Mouse (Mus musculus): ENCODE data around the gene Ccm2l. TPM values are rescaled to one million over a fixed set of nuclear protein-coding genes. Genes with fewer than 3 reads are reported as not detected.

The Ccm2l gene
- polyA plus RNA-seq, 1 experiment from 2014 or later, result 2.3 TPM

- no peak overlapping the region for H3K4me3 ChIP-seq (ENCODE audit: low read depth, low read length)
- no peak for ATAC-seq (ENCODE audit: insufficient number of reproducible peaks, insufficient read depth, low FRiP score, low read depth)
- H3K27ac ChIP-seq (ENCODE audit: low read length), result no peak overlapping the region
- WGBS, result 70% methylated on average over 4 of the region's 4 CpGs
- no peaks in the 10 kb centered on the region for H3K4me1 ChIP-seq (ENCODE audit: control insufficient read depth, insufficient read depth, low read length)
- H3K9me3 ChIP-seq (ENCODE audit: control insufficient read depth, low read depth, low read length), result no peaks in the 10 kb centered on the region
- H3K9ac ChIP-seq (replicated peaks; ENCODE audit: low read depth, low read length), result no peak overlapping the region
- no peaks in the 10 kb centered on the region for H3K27me3 ChIP-seq (ENCODE audit: control insufficient read depth, insufficient read depth, low read length)
- H3K4me2 ChIP-seq (replicated peaks; ENCODE audit: low read depth, low read length), result no peak overlapping the region
- H3K36me3 ChIP-seq (ENCODE audit: control insufficient read depth, insufficient read depth, low read length), result no peaks in the 10 kb centered on the region
Measured at GRCm38 (mm10) chr2:153115679-153116081, 49.9 kb downstream of the Ccm2l start.

- H3K9me3 ChIP-seq (ENCODE audit: control insufficient read depth, low read depth, low read length), result no peaks in the 10 kb centered on the region
- H3K4me2 ChIP-seq (replicated peaks; ENCODE audit: low read depth, low read length), result no peak overlapping the region
- no peak overlapping the region for H3K9ac ChIP-seq (replicated peaks; ENCODE audit: low read depth, low read length)
- no peak for ATAC-seq (ENCODE audit: insufficient number of reproducible peaks, insufficient read depth, low FRiP score, low read depth)
- WGBS, result 77% methylated on average over 7 of the region's 7 CpGs
- H3K4me3 ChIP-seq (ENCODE audit: low read depth, low read length), result no peak overlapping the region
- H3K36me3 ChIP-seq (ENCODE audit: control insufficient read depth, insufficient read depth, low read length), result no peaks in the 10 kb centered on the region
- H3K27me3 ChIP-seq (ENCODE audit: control insufficient read depth, insufficient read depth, low read length), result no peaks in the 10 kb centered on the region
- no peak overlapping the region for H3K27ac ChIP-seq (ENCODE audit: low read length)
- H3K4me1 ChIP-seq (ENCODE audit: control insufficient read depth, insufficient read depth, low read length), result no peaks in the 10 kb centered on the region
Measured at GRCm38 (mm10) chr2:153117051-153117486, 51.3 kb downstream of the Ccm2l start.

GRCm38 (mm10) chr2:153119488-153119887, 53.7 kb downstream of the Ccm2l start:
- ATAC-seq (ENCODE audit: insufficient number of reproducible peaks, insufficient read depth, low FRiP score, low read depth), result no peak
- Histone ChIP-seq H3K4me3 (ENCODE audit: low read depth, low read length) (no peak overlapping the region), H3K27me3 (ENCODE audit: control insufficient read depth, insufficient read depth, low read length) (no peaks in the 10 kb centered on the region), H3K9me3 (ENCODE audit: control insufficient read depth, low read depth, low read length) (no peaks in the 10 kb centered on the region), H3K36me3 (ENCODE audit: control insufficient read depth, insufficient read depth, low read length) (no peaks in the 10 kb centered on the region), H3K4me2 (replicated peaks; ENCODE audit: low read depth, low read length) (no peak overlapping the region), H3K4me1 (ENCODE audit: control insufficient read depth, insufficient read depth, low read length) (no peaks in the 10 kb centered on the region), H3K27ac (ENCODE audit: low read length) (no peak overlapping the region), H3K9ac (replicated peaks; ENCODE audit: low read depth, low read length) (no peak overlapping the region)
- WGBS, result 85% methylated on average over 6 of the region's 6 CpGs

DNA sequence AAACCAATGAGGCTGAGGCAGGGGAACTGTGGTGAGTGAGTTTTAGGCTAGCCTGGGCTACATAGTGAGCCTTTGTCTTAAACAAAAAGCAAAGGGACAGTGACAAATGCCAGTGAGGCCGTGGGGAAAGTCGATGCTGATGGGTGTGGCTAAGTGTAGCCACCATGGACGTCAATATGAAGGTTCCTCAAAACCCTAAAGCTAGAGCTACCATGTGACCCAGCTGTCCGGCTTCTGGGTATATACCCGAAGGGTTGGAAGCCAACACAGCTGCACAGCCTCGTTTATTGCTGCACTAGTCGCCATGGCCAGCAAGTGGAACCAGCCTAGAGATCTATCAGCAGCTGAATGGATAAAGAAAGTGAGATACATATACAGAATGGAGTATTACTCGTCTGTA, 54.4 kb downstream of the Ccm2l start:
- WGBS, result 65% methylated on average over 8 of the region's 8 CpGs
- no peak for ATAC-seq (ENCODE audit: insufficient number of reproducible peaks, insufficient read depth, low FRiP score, low read depth)
- Histone ChIP-seq H3K4me2 (replicated peaks; ENCODE audit: low read depth, low read length) (no peak overlapping the region), H3K27ac (ENCODE audit: low read length) (no peak overlapping the region), H3K36me3 (ENCODE audit: control insufficient read depth, insufficient read depth, low read length) (no peaks in the 10 kb centered on the region), H3K4me1 (ENCODE audit: control insufficient read depth, insufficient read depth, low read length) (no peaks in the 10 kb centered on the region), H3K9me3 (ENCODE audit: control insufficient read depth, low read depth, low read length) (no peaks in the 10 kb centered on the region), H3K4me3 (ENCODE audit: low read depth, low read length) (no peak overlapping the region), H3K27me3 (ENCODE audit: control insufficient read depth, insufficient read depth, low read length) (no peaks in the 10 kb centered on the region), H3K9ac (replicated peaks; ENCODE audit: low read depth, low read length) (no peak overlapping the region)

DNA sequence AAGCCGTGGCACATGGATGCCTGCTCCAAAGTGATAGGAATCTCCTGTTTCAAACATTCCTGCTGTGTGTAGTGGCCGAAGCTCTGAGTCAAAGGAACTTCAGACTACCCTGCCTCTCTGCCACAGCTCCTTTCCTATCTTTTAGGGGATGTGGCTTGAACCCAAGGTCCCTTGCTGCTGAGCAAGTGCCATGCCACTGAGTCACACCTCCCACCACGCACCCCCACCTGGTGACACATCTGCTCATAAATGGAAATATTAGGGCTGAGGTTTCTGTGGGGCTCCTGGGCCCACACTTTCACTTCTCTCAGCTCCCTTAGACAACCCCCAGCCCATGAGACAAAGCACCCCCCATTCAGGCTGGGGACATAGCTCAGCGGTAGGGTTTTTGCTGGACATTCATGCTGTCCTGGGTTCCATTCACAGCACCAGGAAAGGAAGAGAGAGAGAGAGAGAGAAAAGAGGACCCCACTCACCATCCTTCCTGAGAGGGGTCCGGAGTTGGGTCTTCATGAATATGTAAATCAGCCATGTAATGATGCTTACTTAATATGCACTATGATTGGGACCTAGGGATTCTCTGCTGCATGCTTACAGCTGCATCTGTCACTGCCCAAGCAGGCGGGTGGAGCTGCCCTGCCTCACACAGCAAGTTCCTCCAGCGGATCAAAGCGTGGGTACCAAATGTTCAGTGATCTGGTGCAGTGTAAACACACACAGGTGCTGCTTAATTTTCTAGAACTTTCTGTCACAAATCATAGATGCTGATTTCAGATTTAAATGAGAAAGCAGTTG, 56.3 kb downstream of the Ccm2l start:
- Histone ChIP-seq H3K36me3 (ENCODE audit: control insufficient read depth, insufficient read depth, low read length) (no peaks in the 10 kb centered on the region), H3K27ac (ENCODE audit: low read length) (no peak overlapping the region), H3K4me2 (replicated peaks; ENCODE audit: low read depth, low read length) (no peak overlapping the region), H3K27me3 (ENCODE audit: control insufficient read depth, insufficient read depth, low read length) (no peaks in the 10 kb centered on the region), H3K9ac (replicated peaks; ENCODE audit: low read depth, low read length) (no peak overlapping the region), H3K4me1 (ENCODE audit: control insufficient read depth, insufficient read depth, low read length) (no peaks in the 10 kb centered on the region), H3K4me3 (ENCODE audit: low read depth, low read length) (no peak overlapping the region), H3K9me3 (ENCODE audit: control insufficient read depth, low read depth, low read length) (no peaks in the 10 kb centered on the region)
- ATAC-seq (ENCODE audit: insufficient number of reproducible peaks, insufficient read depth, low FRiP score, low read depth), result no peak
- WGBS, result 76% methylated on average over 8 of the region's 8 CpGs

- Histone ChIP-seq H3K4me2 (replicated peaks; ENCODE audit: low read depth, low read length) (no peak overlapping the region), H3K27me3 (ENCODE audit: control insufficient read depth, insufficient read depth, low read length) (no peaks in the 10 kb centered on the region), H3K9me3 (ENCODE audit: control insufficient read depth, low read depth, low read length) (no peaks in the 10 kb centered on the region), H3K4me3 (ENCODE audit: low read depth, low read length) (no peak overlapping the region), H3K36me3 (ENCODE audit: control insufficient read depth, insufficient read depth, low read length) (no peaks in the 10 kb centered on the region), H3K27ac (ENCODE audit: low read length) (no peak overlapping the region), H3K9ac (replicated peaks; ENCODE audit: low read depth, low read length) (no peak overlapping the region), H3K4me1 (ENCODE audit: control insufficient read depth, insufficient read depth, low read length) (no peaks in the 10 kb centered on the region)
- WGBS, result 90% methylated on average over 7 of the region's 7 CpGs
- ATAC-seq (ENCODE audit: insufficient number of reproducible peaks, insufficient read depth, low FRiP score, low read depth), result no peak
Measured at GRCm38 (mm10) chr2:153122701-153123100, 56.9 kb downstream of the Ccm2l start.

GRCm38 (mm10) chr2:153125875-153126274, 60.1 kb downstream of the Ccm2l start:
- H3K27me3 ChIP-seq (ENCODE audit: control insufficient read depth, insufficient read depth, low read length), result no peaks in the 10 kb centered on the region
- ATAC-seq (ENCODE audit: insufficient number of reproducible peaks, insufficient read depth, low FRiP score, low read depth), result no peak
- no peak overlapping the region for H3K27ac ChIP-seq (ENCODE audit: low read length)
- no peak overlapping the region for H3K4me3 ChIP-seq (ENCODE audit: low read depth, low read length)
- no peaks in the 10 kb centered on the region for H3K36me3 ChIP-seq (ENCODE audit: control insufficient read depth, insufficient read depth, low read length)
- no peaks in the 10 kb centered on the region for H3K9me3 ChIP-seq (ENCODE audit: control insufficient read depth, low read depth, low read length)
- H3K4me2 ChIP-seq (replicated peaks; ENCODE audit: low read depth, low read length), result no peak overlapping the region
- WGBS, result 42% methylated on average over 5 of the region's 5 CpGs
- H3K4me1 ChIP-seq (ENCODE audit: control insufficient read depth, insufficient read depth, low read length), result no peaks in the 10 kb centered on the region
- no peak overlapping the region for H3K9ac ChIP-seq (replicated peaks; ENCODE audit: low read depth, low read length)

DNA sequence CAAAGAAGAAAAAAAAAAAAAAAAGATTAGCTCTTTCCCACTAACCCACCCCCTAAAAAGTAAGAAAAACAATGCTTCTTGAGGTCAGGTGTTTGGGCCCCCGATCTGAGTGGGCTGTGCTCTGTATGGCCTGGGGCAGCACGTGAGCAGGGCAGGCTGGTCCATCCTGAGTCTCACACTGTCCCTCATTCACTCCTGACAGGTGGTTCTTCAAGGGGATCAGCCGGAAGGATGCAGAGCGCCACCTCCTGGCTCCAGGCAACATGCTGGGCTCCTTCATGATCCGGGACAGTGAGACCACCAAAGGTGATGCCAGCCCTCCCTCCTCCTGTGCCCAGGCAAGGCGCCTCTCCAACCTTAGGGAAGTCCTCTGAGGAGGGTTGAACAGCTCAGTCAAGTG, 65.3 kb downstream of the Ccm2l start:
- H3K27me3 ChIP-seq (ENCODE audit: control insufficient read depth, insufficient read depth, low read length), result no peaks in the 10 kb centered on the region
- H3K9ac ChIP-seq (replicated peaks; ENCODE audit: low read depth, low read length), result no peak overlapping the region
- WGBS, result 19% methylated on average over 6 of the region's 6 CpGs
- H3K9me3 ChIP-seq (ENCODE audit: control insufficient read depth, low read depth, low read length), result no peaks in the 10 kb centered on the region
- ATAC-seq (ENCODE audit: insufficient number of reproducible peaks, insufficient read depth, low FRiP score, low read depth), result no peak
- no peaks in the 10 kb centered on the region for H3K36me3 ChIP-seq (ENCODE audit: control insufficient read depth, insufficient read depth, low read length)
- H3K27ac ChIP-seq (ENCODE audit: low read length), result no peak overlapping the region
- no peak overlapping the region for H3K4me2 ChIP-seq (replicated peaks; ENCODE audit: low read depth, low read length)
- no peak overlapping the region for H3K4me3 ChIP-seq (ENCODE audit: low read depth, low read length)
- no peaks in the 10 kb centered on the region for H3K4me1 ChIP-seq (ENCODE audit: control insufficient read depth, insufficient read depth, low read length)
